Comparison of ENCODE assay signal across 9 mouse cellular contexts in genomic region chr13:42608963-42609362, GRCm38 (mm10).
DNase-seq lines count a peak whose midpoint lies in the region.
"Had no signal": no experiment of that assay in that cellular context is flagged by ENCODE, and none has a peak within 500 bp of the region (broad histone marks: within the 10 kb centered on the region; RNA-seq: fewer than 3 reads in every experiment).

No protein-coding gene starts in this region.

- H3K4me3 ChIP-seq in embryonic facial prominence, embryonic 10.5 days, result no peak overlapping the region
- H3K4me3 ChIP-seq: neural tube, embryonic 13.5 days had no signal

- no peaks in the 10 kb centered on the region for H3K27me3 ChIP-seq in embryonic facial prominence, embryonic 10.5 days (replicated peaks; ENCODE audit: low read depth, poor library complexity, severe bottlenecking)
- H3K27me3 ChIP-seq: neural tube, embryonic 13.5 days had no signal

- H3K4me1 ChIP-seq in embryonic facial prominence, embryonic 10.5 days, result no peaks in the 10 kb centered on the region
- H3K4me1 ChIP-seq: neural tube, embryonic 13.5 days had no signal

- H3K9me3 ChIP-seq in embryonic facial prominence, embryonic 10.5 days, result no peaks in the 10 kb centered on the region

- no peaks in the 10 kb centered on the region for H3K36me3 ChIP-seq in embryonic facial prominence, embryonic 10.5 days (replicated peaks)
- H3K36me3 ChIP-seq: neural tube, embryonic 13.5 days had no signal

- H3K27ac ChIP-seq in embryonic facial prominence, embryonic 10.5 days (replicated peaks), result no peak overlapping the region
- H3K27ac ChIP-seq: neural tube, embryonic 13.5 days had no signal

- 26% methylated on average over 4 of the region's 4 CpGs for WGBS in embryonic facial prominence, embryonic 10.5 days

- DNase-seq in cerebellum, adult 18-20 months, result peak; percentile 6 to 12
- no peak for DNase-seq in cerebellum, postnatal 4 days (ENCODE audit: low spot score in 2 of 2)
- DNase-seq in layer of hippocampus, adult 11-12 months (ENCODE audit: low spot score), result peak; percentile 20
- DNase-seq in layer of hippocampus, adult 9-11 months, result no peak
- peak; percentile 37 for DNase-seq in A20 (ENCODE audit: low read depth, low spot score)
- DNase-seq in embryonic facial prominence, embryonic 10.5 days (ENCODE audit: low spot score), result peak; percentile 42
- no peak for DNase-seq in right cerebral cortex, postnatal 14 days
- no peak for DNase-seq in left cerebral cortex, adult 11 months (ENCODE audit: low spot score)

Comparison
In these comparisons a context has a peak if more than half of its experiments do, and no peak if none do; other contexts are left out.
1. DNase-seq: peak in cerebellum, adult 18-20 months (2 of 2), layer of hippocampus, adult 11-12 months (single experiment), A20 (single experiment) and embryonic facial prominence, embryonic 10.5 days (single experiment); none in cerebellum, postnatal 4 days (0 of 2), layer of hippocampus, adult 9-11 months (single experiment), right cerebral cortex, postnatal 14 days (single experiment) and left cerebral cortex, adult 11 months (single experiment).